In genomic region chr4:126068842-126069241, GRCm38 (mm10) we compare ENCODE assay signal across 25 mouse cellular contexts. TPM values are rescaled to one million over a fixed set of nuclear protein-coding genes. Genes with fewer than 3 reads are reported as not detected.
DNase-seq lines count a peak whose midpoint lies in the region; ATAC-seq and TF ChIP-seq lines count a peak whose summit lies in the region.
"Had no signal": no experiment of that assay in that cellular context is flagged by ENCODE, and none has a peak within 500 bp of the region (broad histone marks: within the 10 kb centered on the region; RNA-seq: fewer than 3 reads in every experiment).

No protein-coding gene starts in this region.

- no peak for TF ChIP-seq RAD21 in MEL (IDR thresholded peaks at IDR 0.05; ENCODE audit: low read depth, low read length)

- 89% methylated on average over 6 of the region's 6 CpGs for WGBS in forebrain, embryonic 13.5 days
- 88% methylated on average over 6 of the region's 6 CpGs for WGBS in forebrain, embryonic 10.5 days
- WGBS in heart, embryonic 10.5 days, result 73% methylated on average over 6 of the region's 6 CpGs

- H3K36me3 ChIP-seq in forebrain, embryonic 13.5 days (ENCODE audit: poor library complexity, severe bottlenecking), result no peaks in the 10 kb centered on the region
- H3K36me3 ChIP-seq in forebrain, embryonic 10.5 days (replicated peaks), result peaks cover 5% of the 10 kb centered on the region; the same call in 1 of the 2 replicates
- H3K36me3 ChIP-seq in MEL (ENCODE audit: control insufficient read depth in 1 of 2, insufficient read depth in 2 of 2, low read length in 2 of 2), result peaks cover 0 to 10% of the 10 kb centered on the region in 2 experiments; a peak in 2 of 4 replicates
- H3K36me3 ChIP-seq in heart, embryonic 10.5 days, result no peaks in the 10 kb centered on the region
- H3K36me3 ChIP-seq: G1E had no signal

- H3K4me1 ChIP-seq in forebrain, embryonic 13.5 days, result no peaks in the 10 kb centered on the region
- no peaks in the 10 kb centered on the region for H3K4me1 ChIP-seq in forebrain, embryonic 10.5 days
- H3K4me1 ChIP-seq in MEL (ENCODE audit: control insufficient read depth in 1 of 2, insufficient read depth in 2 of 2, low read length in 2 of 2), result peaks cover 3 to 9% of the 10 kb centered on the region in 2 experiments; a peak in 3 of 4 replicates
- no peaks in the 10 kb centered on the region for H3K4me1 ChIP-seq in heart, embryonic 10.5 days

- no peak overlapping the region for H3K4me2 ChIP-seq in forebrain, embryonic 13.5 days

- peak overlapping the region; percentile 22; the same call in 1 of the 2 replicates for H3K27ac ChIP-seq in forebrain, embryonic 13.5 days
- no peak overlapping the region for H3K27ac ChIP-seq in forebrain, embryonic 10.5 days
- H3K27ac ChIP-seq in MEL (ENCODE audit: control insufficient read depth, low read depth, low read length), result no peak overlapping the region
- H3K27ac ChIP-seq in heart, embryonic 10.5 days, result no peak overlapping the region

- no peak for TF ChIP-seq CTCF in MEL (IDR thresholded peaks at IDR 0.05 in 2 of 3, conservative IDR thresholded peaks at IDR 0.05 in 1 of 3; ENCODE audit: control insufficient read depth in 1 of 3, insufficient read depth in 1 of 3, low read depth in 2 of 3, low read length in 3 of 3, poor library complexity in 1 of 3, severe bottlenecking in 1 of 3)

- TF ChIP-seq POLR2A in MEL (IDR thresholded peaks at IDR 0.05; ENCODE audit: control insufficient read depth in 1 of 2, insufficient read depth in 1 of 2, low read depth in 1 of 2, low read length in 2 of 2, poor library complexity in 1 of 2), result no peak

- no peaks in the 10 kb centered on the region for H3K9me3 ChIP-seq in forebrain, embryonic 13.5 days (replicated peaks)
- no peaks in the 10 kb centered on the region; the same call in 1 of the 2 replicates for H3K9me3 ChIP-seq in forebrain, embryonic 10.5 days
- H3K9me3 ChIP-seq in MEL (replicated peaks; ENCODE audit: insufficient read depth, low read length), result no peaks in the 10 kb centered on the region
- no peaks in the 10 kb centered on the region for H3K9me3 ChIP-seq in heart, embryonic 10.5 days
- H3K9me3 ChIP-seq: G1E had no signal

- H3K9ac ChIP-seq in forebrain, embryonic 13.5 days, result no peak overlapping the region
- H3K9ac ChIP-seq in MEL (ENCODE audit: control insufficient read depth, low read depth, low read length, poor library complexity, severe bottlenecking), result no peak overlapping the region

- no peaks in the 10 kb centered on the region for H3K27me3 ChIP-seq in forebrain, embryonic 13.5 days
- no peaks in the 10 kb centered on the region for H3K27me3 ChIP-seq in forebrain, embryonic 10.5 days (ENCODE audit: poor library complexity, severe bottlenecking)
- no peaks in the 10 kb centered on the region for H3K27me3 ChIP-seq in MEL (ENCODE audit: control insufficient read depth in 1 of 2, insufficient read depth in 2 of 2, low read length in 2 of 2)
- no peaks in the 10 kb centered on the region for H3K27me3 ChIP-seq in heart, embryonic 10.5 days (ENCODE audit: insufficient read depth, poor library complexity, severe bottlenecking)
- H3K27me3 ChIP-seq: CH12.LX, Patski had no signal

- peak; percentile 64 to 82 for TF ChIP-seq EP300 in MEL (IDR thresholded peaks at IDR 0.05; ENCODE audit: low read depth in 1 of 2, low read length in 2 of 2)

- H3K79me2 ChIP-seq in MEL (ENCODE audit: control insufficient read depth, insufficient read depth, low read length, poor library complexity), result no peaks in the 10 kb centered on the region

- ATAC-seq in forebrain, embryonic 13.5 days, result no peak
- ATAC-seq in megakaryocyte-erythroid progenitor cell, adult 5-6 weeks (replicated peaks; ENCODE audit: low FRiP score, low TSS enrichment, poor library complexity, severe bottlenecking), result 0 out of 2 replicates have a peak, but pooled peaks have one; percentile 10
- ATAC-seq: activated CD4-positive, CD25-positive, alpha-beta regulatory T cell, adult 4 months; CD4-positive, CD25-positive, alpha-beta regulatory T cell, adult 4 months; Patski had no signal

- no peak overlapping the region for H3K4me3 ChIP-seq in forebrain, embryonic 13.5 days
- H3K4me3 ChIP-seq in forebrain, embryonic 10.5 days, result no peak overlapping the region
- H3K4me3 ChIP-seq in MEL (ENCODE audit: control insufficient read depth in 1 of 2, insufficient read depth in 1 of 2, low read depth in 2 of 2, low read length in 2 of 2), result no peak overlapping the region
- H3K4me3 ChIP-seq in heart, embryonic 10.5 days, result no peak overlapping the region

- no peak for DNase-seq in forebrain, embryonic 10.5 days (ENCODE audit: extremely low spot score, low spot score)
- DNase-seq in MEL (ENCODE audit: low read depth, low spot score) (peak; percentile 37), MEL-GATA-1-ER (ENCODE audit: extremely low read depth, low read depth) (peak; percentile 34)
- DNase-seq in retina, embryonic 14.5 days (ENCODE audit: low spot score), result no peak
- no peak for DNase-seq in kidney, postnatal 4 days
- DNase-seq in heart, embryonic 10.5 days (ENCODE audit: low spot score), result no peak
- DNase-seq: adrenal gland, adult 2 months; adrenal gland, adult 8-10 months; adrenal gland, postnatal 10 days; adrenal gland, postnatal 14 days; adrenal gland, postnatal 25 days; adrenal gland, postnatal 36 days; B cell, adult 2 months; cerebellum, adult 11 months; cerebellum, adult 11-12 months; cerebellum, adult 18-20 months; cerebellum, adult 2 months had no signal

TF ChIP-seq in MEL, 35 proteins besides CTCF, POLR2A, EP300 and RAD21 (continues in another document):
- TF ChIP-seq GATA1 (IDR thresholded peaks at IDR 0.05; ENCODE audit: low read depth, low read length), result peak; percentile 79
- 0 out of 2 replicates have a peak, but pooled peaks have one; percentile 12 for TF ChIP-seq ETS1 (IDR thresholded peaks at IDR 0.05; ENCODE audit: low read depth, low read length)
- peak; percentile 44; the same call in 1 of the 2 replicates for TF ChIP-seq TAL1 (IDR thresholded peaks at IDR 0.05; ENCODE audit: low read length)
- peak; percentile 84 for TF ChIP-seq TCF12 (IDR thresholded peaks at IDR 0.05; ENCODE audit: low read depth, low read length)

RNA-seq across cellular contexts. Expression of gene Oscp1, which starts 10.5 kb away (rescaled TPM):
- 27.8 and 37.7 TPM in 2 replicates for polyA plus RNA-seq in forebrain, embryonic 13.5 days (2015; fragmentation: Nextera tagmentation; extraction: Ambion mirVana)
- polyA plus RNA-seq in forebrain, embryonic 10.5 days (2016; fragmentation: Nextera tagmentation; extraction: Ambion mirVana), result 31.1 and 34.4 TPM in 2 replicates
- 4.2 and 5.7 TPM in 2 replicates for total RNA-seq in MEL (2012; rRNA removed)
- 1 to 10 TPM in 1 of 2 experiments, not detected in 1; 7.6 TPM for polyA plus RNA-seq in MEL (2012; ENCODE audit: insufficient read depth in 1 of 2, insufficient read length in 2 of 2, low read depth in 1 of 2, low replicate concordance in 2 of 2, missing spikeins in 1 of 2)
- 0.90 and 1.9 TPM in 2 replicates for total RNA-seq in megakaryocyte-erythroid progenitor cell, adult 5-6 weeks (2014; fragmentation: Nextera tagmentation)
- total RNA-seq in megakaryocyte-erythroid progenitor cell, adult 5-6 weeks (2017), result 0.91 and 22.0 TPM in 2 replicates
- polyA plus RNA-seq in heart, embryonic 10.5 days (2016; fragmentation: Nextera tagmentation; extraction: Ambion mirVana), result 8.2 and 9.1 TPM in 2 replicates

RNA-seq across cellular contexts. Expression of gene Mrps15, which starts 22.1 kb away (rescaled TPM):
- 122 and 125 TPM in 2 replicates for polyA plus RNA-seq in forebrain, embryonic 13.5 days (2015; fragmentation: Nextera tagmentation; extraction: Ambion mirVana)
- 136 and 151 TPM in 2 replicates for polyA plus RNA-seq in forebrain, embryonic 10.5 days (2016; fragmentation: Nextera tagmentation; extraction: Ambion mirVana)
- 91.5 and 92.9 TPM in 2 replicates for total RNA-seq in MEL (2012; rRNA removed)
- 100 to 1,000 TPM in 1 of 2 experiments, not detected in 1; 157 TPM for polyA plus RNA-seq in MEL (2012; ENCODE audit: insufficient read depth in 1 of 2, insufficient read length in 2 of 2, low read depth in 1 of 2, low replicate concordance in 2 of 2, missing spikeins in 1 of 2)
- 117 and 156 TPM in 2 replicates for total RNA-seq in megakaryocyte-erythroid progenitor cell, adult 5-6 weeks (2014; fragmentation: Nextera tagmentation)
- total RNA-seq in megakaryocyte-erythroid progenitor cell, adult 5-6 weeks (2017), result 85.7 and 87.1 TPM in 2 replicates
- polyA plus RNA-seq in heart, embryonic 10.5 days (2016; fragmentation: Nextera tagmentation; extraction: Ambion mirVana), result 142 and 157 TPM in 2 replicates

RNA-seq across cellular contexts. Expression of gene Lsm10, which starts 27.6 kb away (rescaled TPM):
- 55.9 and 56.0 TPM in 2 replicates for polyA plus RNA-seq in forebrain, embryonic 13.5 days (2015; fragmentation: Nextera tagmentation; extraction: Ambion mirVana)
- polyA plus RNA-seq in forebrain, embryonic 10.5 days (2016; fragmentation: Nextera tagmentation; extraction: Ambion mirVana), result 53.7 and 55.1 TPM in 2 replicates
- total RNA-seq in MEL (2012; rRNA removed), result 33.9 and 35.0 TPM in 2 replicates
- 10 to 100 TPM in 1 of 2 experiments, not detected in 1; 49.6 TPM for polyA plus RNA-seq in MEL (2012; ENCODE audit: insufficient read depth in 1 of 2, insufficient read length in 2 of 2, low read depth in 1 of 2, low replicate concordance in 2 of 2, missing spikeins in 1 of 2)
- total RNA-seq in megakaryocyte-erythroid progenitor cell, adult 5-6 weeks (2014; fragmentation: Nextera tagmentation), result 30.8 and 32.0 TPM in 2 replicates
- total RNA-seq in megakaryocyte-erythroid progenitor cell, adult 5-6 weeks (2017), result 10.5 and 16.7 TPM in 2 replicates
- 47.5 and 47.7 TPM in 2 replicates for polyA plus RNA-seq in heart, embryonic 10.5 days (2016; fragmentation: Nextera tagmentation; extraction: Ambion mirVana)

RNA-seq across cellular contexts. Expression of gene Stk40, which starts 34.9 kb away (rescaled TPM):
- polyA plus RNA-seq in forebrain, embryonic 13.5 days (2015; fragmentation: Nextera tagmentation; extraction: Ambion mirVana), result 34.2 and 36.1 TPM in 2 replicates
- polyA plus RNA-seq in forebrain, embryonic 10.5 days (2016; fragmentation: Nextera tagmentation; extraction: Ambion mirVana), result 43.7 and 45.5 TPM in 2 replicates
- total RNA-seq in MEL (2012; rRNA removed), result 16.8 and 30.4 TPM in 2 replicates
- 100 to 1,000 TPM in 1 of 2 experiments, 10 to 100 TPM in 1; 79.4 to 270 TPM for polyA plus RNA-seq in MEL (2012; ENCODE audit: insufficient read depth in 1 of 2, insufficient read length in 2 of 2, low read depth in 1 of 2, low replicate concordance in 2 of 2, missing spikeins in 1 of 2)
- 12.2 and 14.6 TPM in 2 replicates for total RNA-seq in megakaryocyte-erythroid progenitor cell, adult 5-6 weeks (2014; fragmentation: Nextera tagmentation)
- total RNA-seq in megakaryocyte-erythroid progenitor cell, adult 5-6 weeks (2017), result 10.0 and 11.7 TPM in 2 replicates
- 37.7 and 39.0 TPM in 2 replicates for polyA plus RNA-seq in heart, embryonic 10.5 days (2016; fragmentation: Nextera tagmentation; extraction: Ambion mirVana)

RNA-seq across cellular contexts. Expression of gene Csf3r, which starts 44.5 kb away (rescaled TPM):
- polyA plus RNA-seq in forebrain, embryonic 13.5 days (2015; fragmentation: Nextera tagmentation; extraction: Ambion mirVana), result 0.10 and 0.21 TPM in 2 replicates
- polyA plus RNA-seq in forebrain, embryonic 10.5 days (2016; fragmentation: Nextera tagmentation; extraction: Ambion mirVana), result 0.32 and 0.65 TPM in 2 replicates
- not detected in 2 replicates for total RNA-seq in MEL (2012; rRNA removed)
- under 1 TPM in 1 of 2 experiments, not detected in 1; 0.06 TPM for polyA plus RNA-seq in MEL (2012; ENCODE audit: insufficient read depth in 1 of 2, insufficient read length in 2 of 2, low read depth in 1 of 2, low replicate concordance in 2 of 2, missing spikeins in 1 of 2)
- total RNA-seq in megakaryocyte-erythroid progenitor cell, adult 5-6 weeks (2014; fragmentation: Nextera tagmentation), result 5.4 TPM in 1 of 2 replicates, not detected in the other
- total RNA-seq in megakaryocyte-erythroid progenitor cell, adult 5-6 weeks (2017), result 1.8 and 3.0 TPM in 2 replicates
- 0.30 and 0.53 TPM in 2 replicates for polyA plus RNA-seq in heart, embryonic 10.5 days (2016; fragmentation: Nextera tagmentation; extraction: Ambion mirVana)
- total RNA-seq: CH12.LX had no signal
- polyA plus RNA-seq: C2C12; CD4-positive, CD25-positive, alpha-beta regulatory T cell, adult 4 months; Patski had no signal

Comparison
In these comparisons a context has a peak if more than half of its experiments do, and no peak if none do; other contexts are left out.
1. DNase-seq: peak in MEL (single experiment) and MEL-GATA-1-ER (single experiment); none in forebrain, embryonic 10.5 days (single experiment), retina, embryonic 14.5 days (single experiment), kidney, postnatal 4 days (0 of 2) and heart, embryonic 10.5 days (single experiment).